Mouse (Mus musculus): Measurements from ENCODE around the gene Lrch4.
"Not testable (repeated sequence)": the region's sequence is repeated elsewhere in the genome, so short reads cannot be mapped to it uniquely, and the experiment has no call there.

The Lrch4 gene

DNA sequence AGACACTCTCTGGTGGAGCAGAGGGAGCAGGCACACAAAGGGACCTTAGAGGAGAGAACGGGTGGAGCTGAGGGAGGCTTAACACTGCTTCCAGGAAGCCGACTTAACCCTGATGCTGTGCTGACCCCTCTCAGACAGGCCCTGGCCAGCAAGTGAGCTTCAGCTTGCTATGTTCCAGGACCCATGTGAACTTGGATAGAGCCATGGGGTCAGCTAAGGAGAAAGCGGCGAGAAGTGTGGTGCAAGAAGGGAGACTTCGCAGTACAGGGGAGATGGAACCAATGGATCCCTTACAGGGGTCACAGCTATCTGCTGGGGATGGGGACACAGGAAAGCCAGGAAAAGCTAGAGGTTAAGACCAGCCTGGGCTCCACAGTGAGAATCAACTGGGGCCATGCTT, 15.8 kb upstream of the Lrch4 start:
- DNase-seq (ENCODE audit: low spot score in 2 of 2), result no peak

DNA sequence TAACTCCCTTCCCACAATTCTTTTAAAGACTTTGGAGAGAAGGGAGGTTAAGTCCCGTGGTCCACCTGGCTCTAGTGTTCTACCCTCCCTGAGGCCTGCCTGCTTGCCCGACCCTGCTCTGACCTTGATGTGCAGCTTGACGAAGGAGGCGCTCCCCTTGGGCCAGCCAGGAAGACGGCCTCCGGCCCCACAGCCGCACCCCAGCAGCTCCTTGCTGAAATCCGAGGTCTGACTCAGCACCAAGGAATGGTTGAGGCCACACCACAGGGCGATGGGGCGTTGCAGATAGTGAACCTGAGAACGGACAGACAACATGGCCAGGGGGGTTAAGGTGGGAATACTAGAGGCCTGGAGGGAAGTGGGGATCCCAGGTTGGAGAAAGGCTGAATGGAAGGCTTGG, 15.4 kb upstream of the Lrch4 start, which contains the start of gene Pcolce:
Gene Pcolce, minus strand, starts transcription at position 235 of the 400 bp plus-strand sequence.
- no peak for DNase-seq (ENCODE audit: low spot score in 2 of 2)

DNA sequence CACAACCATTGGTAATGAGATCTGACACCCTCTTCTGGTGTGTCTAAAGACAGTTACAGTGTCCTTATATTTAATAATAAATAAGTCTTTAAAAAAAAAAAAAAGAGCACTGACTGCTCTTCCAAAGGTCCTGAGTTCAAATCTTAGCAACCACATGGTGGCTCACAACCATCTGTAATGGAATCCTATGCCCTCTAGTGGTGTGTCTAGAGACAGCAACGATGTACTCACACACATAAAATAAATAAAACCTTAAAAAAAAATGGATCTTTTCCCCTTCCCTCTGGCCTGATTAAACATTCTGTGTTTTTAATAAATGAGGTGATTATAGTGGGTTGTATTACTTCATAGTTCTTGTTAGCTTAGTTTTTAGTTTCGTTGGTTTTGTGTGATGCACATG, 14.0 kb upstream of the Lrch4 start:
- not testable (repeated sequence) for DNase-seq (ENCODE audit: low spot score in 2 of 2)

DNA sequence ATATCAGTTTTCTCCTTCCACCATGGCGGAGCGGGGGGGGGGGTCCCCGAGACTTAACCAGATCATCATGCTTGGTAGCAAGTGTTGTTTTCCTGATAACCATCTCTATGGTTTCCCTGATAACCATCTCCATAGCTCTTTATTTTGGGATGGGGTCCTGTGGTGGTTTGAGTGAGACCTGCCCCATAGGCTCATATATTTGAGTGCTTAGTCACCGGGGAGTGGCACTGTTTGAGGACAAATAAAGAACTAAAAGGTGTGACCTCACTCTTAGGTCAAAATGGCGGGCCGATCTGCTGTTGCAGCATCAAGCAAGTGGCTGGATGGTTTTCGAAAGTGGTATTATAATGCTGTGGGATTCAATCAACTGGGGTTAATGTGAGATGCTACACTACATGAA, 13.6 kb upstream of the Lrch4 start:
- no peak for DNase-seq (ENCODE audit: low spot score in 2 of 2)

DNA sequence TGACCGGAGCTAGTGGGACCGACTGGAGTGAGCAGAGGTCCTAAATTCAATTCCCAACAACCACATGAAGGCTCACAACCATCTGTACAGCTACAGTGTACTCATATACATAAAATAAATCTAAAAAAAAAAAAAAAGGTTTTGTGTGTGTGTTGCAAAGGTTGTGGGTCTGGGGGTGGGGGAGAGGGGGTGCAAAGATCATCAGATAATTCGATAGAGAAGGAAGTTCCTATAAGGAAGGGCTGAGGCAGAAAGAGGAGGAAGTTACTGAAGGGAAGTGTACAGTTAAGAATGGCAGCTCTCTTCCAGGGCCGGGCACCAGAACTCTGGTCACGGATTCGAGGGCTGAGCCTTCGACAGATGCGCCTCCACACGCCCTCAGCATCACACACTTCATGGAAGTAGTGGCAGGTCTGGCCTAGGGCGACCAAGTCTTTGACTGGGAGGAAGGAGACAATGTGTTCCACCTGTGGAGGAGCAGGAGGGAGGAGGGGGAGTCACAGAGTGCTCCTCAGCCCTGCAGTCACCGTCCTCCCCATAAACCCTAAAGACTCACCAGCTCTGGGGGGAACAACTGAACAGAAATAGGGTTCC, 4.9 kb upstream of the Lrch4 start:
- no peak for DNase-seq (ENCODE audit: low spot score in 2 of 2)

DNA sequence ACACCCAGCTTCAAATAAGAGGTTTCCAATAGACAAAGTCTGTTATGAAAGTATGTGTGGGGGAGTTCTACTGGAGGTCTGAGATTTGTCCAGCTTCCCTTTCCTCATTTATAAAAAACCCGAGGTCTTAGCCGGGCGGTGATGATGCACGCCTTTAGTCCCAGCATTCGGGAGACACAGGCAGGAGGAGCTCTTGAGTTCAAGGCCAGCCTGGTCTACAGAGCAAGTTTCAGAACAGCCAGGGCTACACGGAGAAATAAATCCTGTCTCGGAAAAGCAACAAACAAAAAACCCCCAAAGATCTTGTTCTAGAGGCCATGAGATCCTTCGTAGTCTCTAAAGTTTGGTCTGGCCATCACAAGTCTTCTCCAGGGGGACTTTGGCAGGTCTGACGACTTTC, 930 bp upstream of the Lrch4 start:
- DNase-seq (ENCODE audit: low spot score in 2 of 2), result peak in 1 of 2 experiments; percentile 28

DNA sequence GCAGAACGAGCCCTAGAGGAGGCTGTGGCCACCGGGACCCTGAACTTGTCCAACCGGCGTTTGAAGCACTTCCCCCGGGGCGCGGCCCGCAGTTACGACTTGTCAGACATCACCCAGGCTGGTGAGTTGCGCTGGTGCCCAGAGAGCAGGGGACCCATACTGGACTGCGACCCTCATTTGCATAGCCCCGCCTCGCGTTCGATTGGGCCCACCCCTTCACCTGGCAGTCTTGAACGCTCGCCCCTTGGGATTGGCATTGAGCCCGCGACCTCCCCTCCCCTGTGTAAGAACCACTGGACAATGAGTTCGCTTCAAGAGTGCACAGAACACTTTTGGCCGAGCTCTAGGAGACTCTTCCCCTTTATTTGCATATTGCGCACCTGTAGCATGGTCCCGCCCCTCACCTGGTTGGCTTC, 393 bp downstream of the Lrch4 start:
- DNase-seq (ENCODE audit: low spot score in 2 of 2), result no peak

DNA sequence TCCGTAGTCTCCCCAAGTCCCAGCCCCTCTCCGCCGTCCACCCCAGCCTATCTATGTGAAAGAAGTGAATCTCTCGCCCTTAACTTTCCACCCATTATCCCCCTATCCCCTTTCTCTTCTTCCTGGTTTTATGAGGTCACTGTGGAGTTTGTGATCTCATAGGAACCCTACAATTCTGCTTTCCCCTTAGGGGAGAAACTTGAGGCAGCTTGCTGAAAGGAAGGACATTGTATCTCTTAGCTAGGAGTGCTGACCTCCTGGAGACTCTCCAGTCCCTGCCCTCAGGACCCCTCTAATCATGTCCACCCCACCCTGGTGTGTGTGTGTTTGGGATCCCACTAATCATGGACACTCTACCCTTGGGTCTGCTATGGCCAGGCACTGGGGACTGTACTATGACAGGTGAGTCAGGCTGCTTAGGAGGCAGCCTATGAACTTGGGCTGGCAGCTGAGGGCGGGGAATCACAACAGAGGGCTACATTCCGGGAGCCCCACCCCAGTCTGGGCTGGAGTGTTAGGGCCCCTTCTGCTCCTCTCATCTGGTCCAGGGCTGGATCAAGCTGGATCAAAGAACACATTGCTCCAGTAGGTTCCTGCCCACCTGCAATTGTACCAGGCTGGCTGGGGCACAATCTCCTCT, 1.1 kb downstream of the Lrch4 start:
- DNase-seq (ENCODE audit: low spot score in 2 of 2), result no peak

DNA sequence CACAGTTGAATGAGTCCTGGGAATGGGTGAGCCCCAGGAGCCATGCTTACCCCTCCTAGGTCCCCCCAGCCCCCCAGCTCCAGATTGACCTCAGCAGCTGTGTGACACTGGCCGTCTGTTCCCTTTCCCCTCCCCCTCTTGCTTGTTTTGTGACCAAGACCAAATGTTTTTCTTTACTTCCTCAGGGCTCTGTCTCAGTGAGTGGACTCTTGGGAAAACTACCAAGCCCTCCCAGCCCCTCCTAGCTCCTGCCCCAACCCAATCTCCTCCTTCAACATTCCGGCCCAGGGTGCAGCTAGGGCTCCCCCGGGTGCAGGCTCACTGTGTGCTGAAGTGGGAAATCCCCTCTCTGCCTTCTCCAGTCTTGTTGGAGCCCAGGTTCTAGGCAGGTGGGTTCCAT, 1.7 kb downstream of the Lrch4 start:
- DNase-seq (ENCODE audit: low spot score in 2 of 2), result no peak

DNA sequence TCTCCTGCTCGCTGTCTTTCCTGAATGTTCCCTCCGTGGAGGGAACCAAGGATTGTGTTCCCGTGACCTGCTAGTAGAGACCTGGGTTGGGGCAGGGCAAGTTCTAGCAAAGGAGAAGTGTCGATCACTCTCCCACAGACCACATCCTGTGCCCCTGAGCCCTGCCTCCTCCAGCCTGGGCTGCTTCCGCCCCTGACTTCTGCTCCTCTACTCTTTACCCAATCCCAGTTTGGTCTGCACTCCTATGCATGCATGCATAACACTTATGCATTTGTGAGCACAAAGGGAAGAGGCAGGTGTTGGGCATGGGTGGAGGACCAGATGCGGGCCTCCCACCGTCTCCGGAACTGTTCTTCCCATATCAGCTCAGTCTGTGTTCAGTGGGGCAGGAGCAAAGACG, 2.2 kb downstream of the Lrch4 start:
- DNase-seq (ENCODE audit: low spot score in 2 of 2), result peak in 1 of 2 experiments; percentile 51

DNA sequence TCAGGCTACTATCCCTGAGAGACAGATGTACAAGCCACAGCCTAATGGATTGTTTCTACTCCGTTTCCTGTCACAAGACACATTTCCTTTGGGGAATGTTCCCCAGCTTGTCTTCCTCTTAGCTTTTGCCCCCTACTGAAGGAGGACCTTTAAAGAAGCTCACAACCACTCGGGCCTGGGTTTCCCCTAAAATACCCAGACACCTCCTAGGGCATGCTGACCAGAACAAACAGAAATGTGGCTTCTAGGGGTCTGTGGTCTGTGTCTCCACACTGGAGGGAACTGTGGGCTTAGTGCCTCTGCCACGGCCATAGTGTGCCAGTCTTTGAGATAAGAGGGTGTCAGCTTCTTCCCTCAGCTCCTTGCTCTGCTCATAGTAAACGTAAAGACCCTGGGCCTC, 2.7 kb downstream of the Lrch4 start:
- no peak for DNase-seq (ENCODE audit: low spot score in 2 of 2)

DNA sequence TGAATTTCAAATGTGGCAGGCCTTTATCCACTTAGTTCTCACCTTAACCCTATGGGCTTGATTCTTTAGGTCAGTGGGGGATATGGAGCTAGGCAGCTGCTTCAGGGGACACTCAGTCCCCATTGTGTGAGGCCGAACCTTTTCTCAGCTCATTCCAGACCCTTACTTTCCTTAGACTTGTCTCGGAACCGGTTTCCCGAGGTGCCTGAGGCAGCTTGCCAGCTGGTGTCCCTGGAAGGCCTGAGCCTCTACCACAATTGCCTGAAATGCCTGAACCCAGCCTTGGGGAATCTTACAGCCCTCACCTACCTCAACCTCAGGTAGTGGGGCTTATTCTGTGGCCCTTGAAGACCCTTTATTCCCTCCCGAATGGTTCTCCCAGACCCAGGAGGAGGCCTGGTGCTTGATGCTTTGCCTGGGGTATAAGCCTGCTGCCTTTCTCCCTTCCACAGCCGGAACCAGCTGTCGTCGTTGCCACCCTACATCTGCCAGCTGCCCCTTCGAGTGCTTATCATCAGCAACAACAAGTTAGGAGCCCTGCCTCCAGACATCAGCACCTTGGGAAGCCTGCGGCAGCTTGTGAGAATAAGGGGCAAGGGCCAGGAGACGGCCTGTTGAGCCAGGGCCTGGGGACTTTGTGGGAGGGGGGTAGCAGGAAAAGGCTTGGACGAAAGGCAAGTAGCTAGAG, 4.6 kb downstream of the Lrch4 start:
- no peak for DNase-seq (ENCODE audit: low spot score in 2 of 2)

DNA sequence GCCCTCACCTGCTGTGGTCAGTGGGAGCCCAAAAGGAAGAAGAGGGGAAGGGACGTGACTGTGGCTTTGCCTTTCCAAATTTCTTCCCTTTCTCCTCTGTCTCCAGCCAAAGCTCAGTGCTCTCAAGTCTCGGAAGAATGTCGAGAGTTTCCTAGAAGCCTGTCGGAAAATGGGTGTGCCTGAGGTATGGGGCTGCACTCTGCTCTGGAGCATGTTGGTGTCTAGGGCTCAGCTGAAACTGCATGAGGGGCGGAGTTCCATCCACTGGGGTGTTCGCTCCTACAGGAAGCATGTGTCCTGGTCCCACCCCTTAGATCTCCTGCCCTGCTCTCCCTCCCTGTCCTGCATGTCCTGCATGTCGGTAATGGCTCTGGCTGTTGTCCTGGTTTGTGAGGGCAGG, 10.6 kb downstream of the Lrch4 start:
- DNase-seq (ENCODE audit: low spot score in 2 of 2), result no peak

DNA sequence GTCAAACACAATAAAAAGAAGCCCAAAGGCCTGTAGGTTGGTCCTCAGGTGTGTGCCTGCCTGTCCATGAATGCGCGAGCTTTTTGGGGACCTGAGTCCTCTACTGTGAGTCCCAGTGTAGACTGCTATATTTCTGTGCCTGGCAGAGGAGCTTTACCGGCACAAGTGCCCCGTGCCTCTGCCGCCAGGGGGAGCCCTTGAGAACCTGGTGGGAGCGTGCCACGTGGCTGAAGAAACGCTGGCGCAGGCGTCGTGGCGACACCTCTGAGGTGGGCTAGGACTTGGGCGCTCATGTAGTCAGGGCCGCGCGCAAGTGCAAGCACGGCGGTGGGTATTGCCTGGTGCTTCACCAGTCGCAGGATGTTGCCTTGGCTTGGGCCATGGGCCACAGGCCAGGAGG, 12.1 kb downstream of the Lrch4 start, which contains the start of gene Sap25:
Gene Sap25, plus strand, starts transcription at position 281 of the 400 bp plus-strand sequence.
- DNase-seq (ENCODE audit: low spot score in 2 of 2), result no peak

DNA sequence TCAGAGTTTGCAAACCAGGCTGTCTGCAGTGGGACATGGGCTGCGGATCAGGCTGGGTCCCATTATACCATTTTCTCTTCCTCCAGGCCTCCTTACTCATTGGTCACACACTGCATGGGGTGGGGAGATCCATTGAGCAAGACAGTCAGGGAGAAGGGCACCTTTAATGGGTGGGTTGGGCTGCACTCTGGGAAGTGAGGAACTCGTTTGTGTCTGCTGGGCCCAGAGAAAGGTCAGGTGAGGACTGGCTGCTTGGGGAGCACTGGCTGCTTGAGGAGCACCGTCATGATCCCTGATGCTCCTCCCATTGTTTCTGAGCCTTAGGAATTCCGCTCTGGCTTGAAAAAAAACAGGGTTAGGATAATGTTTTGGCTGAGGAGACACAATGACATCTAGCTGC, 14.0 kb downstream of the Lrch4 start:
- DNase-seq (ENCODE audit: low spot score in 2 of 2), result no peak

DNA sequence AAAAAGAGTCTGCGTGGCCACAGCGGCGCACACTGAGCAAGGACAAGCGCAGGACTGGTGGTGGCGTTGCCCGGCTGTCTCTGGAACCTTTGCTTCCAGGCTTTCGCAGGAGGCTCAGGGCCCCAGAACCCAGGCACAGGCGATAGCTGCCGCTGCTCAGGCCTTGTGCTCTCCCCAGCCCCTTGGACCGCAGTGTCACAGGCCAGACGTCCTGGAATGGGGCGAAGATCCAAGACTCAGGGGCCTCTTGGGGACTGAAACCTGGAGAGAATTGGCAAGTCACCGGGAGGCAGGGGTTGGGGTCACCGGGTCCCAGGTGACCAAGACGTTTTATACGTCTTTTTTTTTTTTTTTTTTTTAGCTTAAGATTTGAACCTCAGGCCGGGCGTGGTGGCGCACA, 15.6 kb downstream of the Lrch4 start:
- DNase-seq (ENCODE audit: low spot score in 2 of 2), result no peak

DNA sequence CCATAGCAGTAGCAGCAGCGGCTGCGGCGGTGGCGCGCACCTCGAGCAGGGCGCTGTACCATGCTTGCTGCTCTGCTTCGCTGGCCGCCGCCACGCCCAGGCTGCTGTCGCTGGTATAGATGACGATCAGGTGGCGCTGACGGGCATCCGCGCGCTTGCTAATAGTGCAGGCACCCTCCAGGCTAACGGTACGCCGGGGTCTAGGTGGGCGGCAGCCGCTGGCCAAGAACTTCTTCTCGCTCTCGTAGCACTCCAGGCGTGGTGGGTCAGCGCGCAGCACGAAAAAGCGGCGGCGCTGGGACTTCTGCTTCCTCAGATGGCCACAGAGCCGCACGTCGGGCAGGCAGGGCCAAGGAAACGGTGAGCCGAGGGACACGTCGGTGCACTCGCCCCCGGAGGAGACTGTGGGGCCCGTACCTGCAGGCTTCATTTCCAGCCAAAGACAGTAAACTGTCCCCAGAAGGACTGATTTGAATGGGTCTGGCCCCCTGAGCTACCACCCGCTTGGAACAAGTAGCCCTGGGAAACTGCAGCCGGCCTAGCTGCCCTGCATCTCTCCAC, 16.2 kb downstream of the Lrch4 start:
- no peak for DNase-seq (ENCODE audit: low spot score in 2 of 2)

DNA sequence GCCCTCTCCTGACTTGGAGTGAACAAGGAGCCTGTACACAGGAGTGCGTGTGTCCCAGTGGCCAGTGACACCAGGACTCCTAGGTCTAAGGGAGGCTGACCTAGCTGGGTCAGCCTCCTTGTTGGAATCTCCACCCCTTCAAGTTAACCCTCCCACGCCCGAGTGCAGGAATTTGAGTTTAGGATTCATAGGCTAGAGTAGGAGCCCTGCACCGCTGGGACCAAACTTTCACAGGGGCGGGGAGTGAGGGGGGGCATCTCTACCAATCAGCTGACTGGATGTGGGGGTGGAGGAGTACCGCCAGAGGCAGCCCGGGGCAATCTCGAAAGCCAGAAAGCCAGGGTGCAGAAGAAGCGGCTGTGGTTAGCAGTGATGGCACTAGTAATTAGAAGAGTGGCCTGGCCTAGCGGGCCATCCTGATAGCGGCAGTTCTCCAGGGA, 16.8 kb downstream of the Lrch4 start, which contains the start of gene Irs3:
Gene Irs3, minus strand, starts transcription at position 63 of the 440 bp plus-strand sequence.
- DNase-seq (ENCODE audit: low spot score in 2 of 2), result no peak

DNA sequence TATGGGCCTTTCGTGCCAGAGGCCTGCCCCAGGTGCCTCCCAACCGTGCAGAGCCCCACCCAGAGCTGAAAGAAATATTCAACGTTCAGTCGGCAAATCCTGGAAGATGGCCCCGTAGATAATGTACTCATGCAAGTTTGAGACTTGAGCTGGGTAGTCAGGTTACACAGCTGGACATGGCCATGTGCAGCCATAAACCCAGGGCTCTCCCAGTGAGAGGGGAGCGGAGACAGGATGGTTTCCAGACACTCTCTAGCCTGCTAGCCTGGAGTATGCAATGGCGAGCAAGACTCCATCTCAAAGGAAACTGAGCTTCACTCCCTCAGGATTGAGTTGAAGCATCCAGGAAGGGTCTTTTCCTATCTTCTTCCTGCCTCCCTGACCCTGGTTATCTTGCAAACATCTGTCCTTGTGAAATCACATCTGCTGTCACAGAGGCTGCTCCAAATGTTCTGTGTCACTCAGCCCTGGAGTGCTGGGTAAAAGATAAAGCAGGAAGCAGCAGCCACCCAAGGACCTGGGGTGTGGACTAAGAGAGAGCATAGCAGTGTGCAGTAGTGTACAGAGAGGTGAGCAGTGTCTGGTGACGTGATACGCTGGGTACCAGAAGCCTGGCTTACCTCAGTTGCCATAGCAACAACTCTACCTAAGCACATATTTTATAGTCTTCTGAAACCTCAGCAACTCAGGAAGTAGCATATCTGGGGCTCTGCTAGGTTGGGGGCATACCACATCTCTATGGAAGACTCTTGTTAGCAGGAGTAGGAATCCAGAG, 19.1 kb downstream of the Lrch4 start:
- no peak for DNase-seq (ENCODE audit: low spot score in 2 of 2)

DNA sequence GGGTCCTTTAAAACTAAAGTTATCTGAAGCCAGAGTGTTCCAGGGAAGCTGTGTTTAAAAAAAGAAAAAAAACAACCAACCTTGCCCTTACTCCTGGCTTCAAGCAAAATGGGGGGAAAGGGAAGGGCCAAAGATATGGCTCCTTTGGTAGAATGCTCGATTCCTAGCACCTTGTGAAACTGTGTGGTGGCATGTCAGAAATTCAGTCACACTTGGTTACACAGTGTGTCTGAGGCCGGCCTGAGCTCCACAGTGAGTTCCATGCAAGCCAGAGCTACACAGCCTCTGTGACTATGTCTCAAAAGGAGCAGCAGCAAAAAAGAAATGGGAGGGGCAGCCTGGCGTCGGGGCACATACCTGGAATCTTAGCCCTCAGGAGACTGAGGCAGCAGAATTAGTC, 20.3 kb downstream of the Lrch4 start:
- DNase-seq (ENCODE audit: low spot score in 2 of 2), result no peak

DNA sequence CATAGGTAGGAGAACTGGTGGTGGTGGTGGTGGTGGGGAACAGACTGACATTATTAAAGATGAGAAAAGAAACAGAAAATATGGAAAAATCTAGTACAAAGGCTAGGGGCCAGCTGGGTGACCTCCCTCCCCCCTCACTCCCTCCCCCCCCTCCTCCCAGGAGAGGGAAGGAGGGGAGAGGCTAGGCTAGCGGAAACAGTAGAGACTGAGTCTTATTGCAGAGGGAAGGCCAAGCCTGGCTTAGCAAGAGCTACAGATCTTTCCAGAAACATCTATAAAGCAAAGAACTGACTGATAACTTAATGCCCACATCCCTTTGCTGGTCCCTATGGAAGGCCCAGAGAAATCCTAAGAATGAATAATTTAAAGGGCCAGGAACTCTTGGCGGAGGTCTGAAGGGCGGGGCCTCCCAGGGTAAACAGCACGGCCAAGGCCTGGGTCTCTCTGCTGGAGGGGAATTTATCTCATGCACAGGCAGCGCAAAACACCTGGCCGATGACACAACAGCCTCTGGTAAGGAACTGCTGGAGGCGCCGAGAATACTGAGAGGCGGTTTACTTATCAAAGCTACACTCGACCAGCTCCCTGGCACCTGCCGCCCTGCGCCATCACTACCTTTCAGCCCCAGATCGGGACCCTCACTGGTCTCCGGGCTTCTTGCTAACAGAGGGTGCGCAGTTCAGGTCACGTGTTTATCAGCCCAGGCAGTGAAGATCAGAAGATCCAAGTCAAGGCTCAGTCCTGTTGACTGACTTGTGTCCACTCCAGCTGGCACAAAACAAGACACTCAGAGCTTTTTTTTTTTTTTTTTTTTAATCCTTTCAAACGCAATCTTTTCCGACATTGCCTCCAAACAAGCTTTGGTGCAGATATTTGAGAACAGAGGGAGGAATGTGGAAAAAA, 21.0 kb downstream of the Lrch4 start:
- DNase-seq (ENCODE audit: low spot score in 2 of 2), result no peak

Data from right cerebral cortex, adult 2 months (tissue).